Mouse (Mus musculus): ENCODE results near the gene Ssbp2.

The Ssbp2 gene

GRCm38 (mm10) chr13:91536711-91537110 lies 76.6 kb downstream of the Ssbp2 start:
- peak; percentile 23 to 38 for DNase-seq

- no peak for DNase-seq
Observed at GRCm38 (mm10) chr13:91540145-91541068, 80.3 kb downstream of the Ssbp2 start.

- DNase-seq: no peak
Observed at GRCm38 (mm10) chr13:91541069-91541429, 81.0 kb downstream of the Ssbp2 start.

- no peak for DNase-seq
Observed at GRCm38 (mm10) chr13:91543555-91543954, 83.5 kb downstream of the Ssbp2 start.

GRCm38 (mm10) chr13:91564047-91564446 lies 104.0 kb downstream of the Ssbp2 start:
- DNase-seq: no peak

GRCm38 (mm10) chr13:91564755-91565154 lies 104.7 kb downstream of the Ssbp2 start:
- DNase-seq: no peak

GRCm38 (mm10) chr13:91581504-91581903 lies 121.4 kb downstream of the Ssbp2 start:
- DNase-seq: no peak

GRCm38 (mm10) chr13:91582212-91582611 lies 122.1 kb downstream of the Ssbp2 start:
- no peak for DNase-seq

GRCm38 (mm10) chr13:91586368-91586767 lies 126.3 kb downstream of the Ssbp2 start:
- DNase-seq: no peak

GRCm38 (mm10) chr13:91588475-91588874 lies 128.4 kb downstream of the Ssbp2 start:
- no peak for DNase-seq

- DNase-seq: peak in 1 of 2 experiments; percentile 44
Observed at GRCm38 (mm10) chr13:91591863-91592262, 131.8 kb downstream of the Ssbp2 start.

GRCm38 (mm10) chr13:91595284-91595683 lies 135.2 kb downstream of the Ssbp2 start:
- DNase-seq: no peak

GRCm38 (mm10) chr13:91599594-91599993 lies 139.5 kb downstream of the Ssbp2 start:
- DNase-seq: no peak

GRCm38 (mm10) chr13:91605043-91605840 lies 145.2 kb downstream of the Ssbp2 start:
- peak; percentile 48 to 54 for DNase-seq

- no peak for DNase-seq
Observed at GRCm38 (mm10) chr13:91610601-91611000, 150.5 kb downstream of the Ssbp2 start.

GRCm38 (mm10) chr13:91611909-91612308 lies 151.8 kb downstream of the Ssbp2 start:
- no peak for DNase-seq

GRCm38 (mm10) chr13:91612578-91612977 lies 152.5 kb downstream of the Ssbp2 start:
- DNase-seq: no peak

GRCm38 (mm10) chr13:91616050-91616449 lies 156.0 kb downstream of the Ssbp2 start:
- no peak for DNase-seq

GRCm38 (mm10) chr13:91616876-91617275 lies 156.8 kb downstream of the Ssbp2 start:
- no peak for DNase-seq

GRCm38 (mm10) chr13:91619431-91619830 lies 159.3 kb downstream of the Ssbp2 start:
- DNase-seq: no peak

GRCm38 (mm10) chr13:91620541-91620940 lies 160.5 kb downstream of the Ssbp2 start:
- DNase-seq: no peak

- DNase-seq: no peak
Observed at GRCm38 (mm10) chr13:91631291-91631799, 171.3 kb downstream of the Ssbp2 start.

GRCm38 (mm10) chr13:91634123-91634522 lies 174.0 kb downstream of the Ssbp2 start:
- no peak for DNase-seq

GRCm38 (mm10) chr13:91635957-91636356 lies 175.9 kb downstream of the Ssbp2 start:
- DNase-seq: no peak
